Mouse (Mus musculus): ENCODE data around the gene Pigm. TPM values are rescaled to one million over a fixed set of nuclear protein-coding genes. Genes with fewer than 3 reads are reported as not detected.

The Pigm gene
- 1 to 10 TPM; 4.4 to 4.8 TPM for total RNA-seq (2021)

GRCm38 (mm10) chr1:172376198-172376667 is at the start of gene Pigm:
Gene Pigm, plus strand, starts transcription at chr1:172376546.
- intact Hi-C loops (cut with DNase I), result loop anchor here (1.0 kb wide), 2 partner anchors 256 to 294 kb away; partner anchors contain the start of genes Copa, Dusp23 and Ncstn
- peak; percentile 96 to 98 for DNase-seq

- intact Hi-C loops (cut with DNase I), result loop anchor here (5.0 kb wide), 1 partner anchor 1071 kb away; no protein-coding TSS in a partner anchor
- DNase-seq, result no peak
Observed at GRCm38 (mm10) chr1:172326684-172327083, 49.7 kb upstream of the Pigm start.

GRCm38 (mm10) chr1:172327206-172328001 is 48.9 kb upstream of the Pigm start:
- no peak for DNase-seq
- intact Hi-C loops (cut with DNase I), result loop anchor here (5.0 kb wide), 1 partner anchor 1070 kb away; no protein-coding TSS in a partner anchor

GRCm38 (mm10) chr1:172328041-172328440 is 48.3 kb upstream of the Pigm start:
- intact Hi-C loops (cut with DNase I), result loop anchor here (5.0 kb wide), 1 partner anchor 1069 kb away; no protein-coding TSS in a partner anchor
- DNase-seq, result no peak

- DNase-seq, result no peak
- intact Hi-C loops (cut with DNase I), result loop anchor here (5.0 kb wide), 1 partner anchor 1069 kb away; no protein-coding TSS in a partner anchor
Observed at GRCm38 (mm10) chr1:172328461-172328860, 47.9 kb upstream of the Pigm start.

- intact Hi-C loops (cut with DNase I), result loop anchor here (5.0 kb wide), 1 partner anchor 1068 kb away; no protein-coding TSS in a partner anchor
- DNase-seq, result no peak
Observed at GRCm38 (mm10) chr1:172329131-172329530, 47.2 kb upstream of the Pigm start, which contains the start of gene Kcnj9. Gene Kcnj9, minus strand, starts transcription at chr1:172329318.

- no peak for DNase-seq
- intact Hi-C loops (cut with DNase I), result loop anchor here (5.0 kb wide), 1 partner anchor 1068 kb away; no protein-coding TSS in a partner anchor
Observed at GRCm38 (mm10) chr1:172329616-172330015, 46.7 kb upstream of the Pigm start.

GRCm38 (mm10) chr1:172331422-172331947 is 44.9 kb upstream of the Pigm start:
- no peak for DNase-seq
- intact Hi-C loops (cut with DNase I), result no loop called here

GRCm38 (mm10) chr1:172332925-172333324 is 43.4 kb upstream of the Pigm start:
- intact Hi-C loops (cut with DNase I), result no loop called here

GRCm38 (mm10) chr1:172333512-172333911 is 42.8 kb upstream of the Pigm start:
- DNase-seq, result no peak
- intact Hi-C loops (cut with DNase I), result no loop called here

More at GRCm38 (mm10) chr1:172332925-172333324, 43.4 kb upstream of the Pigm start:
- no peak for DNase-seq

GRCm38 (mm10) chr1:172335804-172336203 is 40.5 kb upstream of the Pigm start:
- intact Hi-C loops (cut with DNase I), result no loop called here
- DNase-seq, result no peak

GRCm38 (mm10) chr1:172337411-172338185 is 38.7 kb upstream of the Pigm start:
- intact Hi-C loops (cut with DNase I), result no loop called here

GRCm38 (mm10) chr1:172340729-172341321 is 35.5 kb upstream of the Pigm start, which contains the start of gene Kcnj10:
Gene Kcnj10, plus strand, starts transcription at chr1:172341210.
- intact Hi-C loops (cut with DNase I), result no loop called here
- peak; percentile 44 to 59 for DNase-seq

More at GRCm38 (mm10) chr1:172337411-172338185, 38.7 kb upstream of the Pigm start:
- DNase-seq, result no peak

GRCm38 (mm10) chr1:172341386-172341785 is 35.0 kb upstream of the Pigm start:
- intact Hi-C loops (cut with DNase I), result no loop called here
- no peak for DNase-seq

GRCm38 (mm10) chr1:172342729-172343128 is 33.6 kb upstream of the Pigm start:
- intact Hi-C loops (cut with DNase I), result no loop called here
- DNase-seq, result no peak

GRCm38 (mm10) chr1:172343914-172344313 is 32.4 kb upstream of the Pigm start:
- intact Hi-C loops (cut with DNase I), result no loop called here

GRCm38 (mm10) chr1:172344820-172345219 is 31.5 kb upstream of the Pigm start:
- no peak for DNase-seq
- intact Hi-C loops (cut with DNase I), result no loop called here

More at GRCm38 (mm10) chr1:172343914-172344313, 32.4 kb upstream of the Pigm start:
- DNase-seq, result no peak

GRCm38 (mm10) chr1:172346707-172347106 is 29.6 kb upstream of the Pigm start:
- DNase-seq, result no peak
- intact Hi-C loops (cut with DNase I), result no loop called here

GRCm38 (mm10) chr1:172347382-172347781 is 29.0 kb upstream of the Pigm start:
- intact Hi-C loops (cut with DNase I), result no loop called here
- DNase-seq, result no peak

- intact Hi-C loops (cut with DNase I), result no loop called here
- no peak for DNase-seq
Observed at GRCm38 (mm10) chr1:172349504-172349903, 26.8 kb upstream of the Pigm start.

Measured in heart, postnatal 36 days (tissue).